Mouse (Mus musculus) small intestine, adult 2 months (tissue): ENCODE measurements around the gene Igf2r.

ENCODE experiments used
- CTCF ChIP-seq: fragments of 200-500 bp; IDR thresholded peaks from 2 replicates; pipeline ENCODE4 v1.5.1; 2012; ENCODE audit warnings: low read depth, mild to moderate bottlenecking, control low read depth, inconsistent platforms, low read length, moderate library complexity, mixed read lengths; ENCODE audit not compliant: insufficient replicate concordance, insufficient read length; ENCODE audit errors: extremely low read depth
- POLR2A ChIP-seq: fragments of 200-500 bp; IDR thresholded peaks from 2 replicates; pipeline ENCODE4 v1.6.1; 2012; ENCODE audit warnings: low read depth, mild to moderate bottlenecking, control low read depth, inconsistent platforms, low read length, moderate library complexity

DNA sequence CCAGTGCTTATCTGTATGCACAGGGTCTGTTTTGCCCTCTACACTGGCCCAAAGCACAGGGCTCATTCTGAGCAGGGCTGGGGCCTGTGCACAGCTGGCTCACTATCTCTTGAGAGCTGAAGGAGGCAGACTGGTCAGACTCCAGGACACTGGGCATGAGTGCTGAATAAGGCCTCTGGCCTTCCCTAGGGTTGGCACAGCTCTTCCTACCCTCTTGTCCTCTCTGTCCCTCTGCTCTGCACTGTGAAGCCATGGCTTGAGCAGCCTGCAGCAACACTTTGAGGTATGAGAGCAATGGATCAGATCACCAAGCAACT is 100.1 kb downstream of the Igf2r start:
- no peak for TF ChIP-seq POLR2A
- no peak for TF ChIP-seq CTCF
